Mouse (Mus musculus): Measurements from ENCODE around the gene Myoz1. TPM values are rescaled to one million over a fixed set of nuclear protein-coding genes. Genes with fewer than 3 reads are reported as not detected.

Gene Myoz1
- total and polyA plus RNA-seq, 2 experiments from 2014 or later = 0.30 to 0.57 TPM

- no peaks in the 10 kb centered on the region for H3K9me3 ChIP-seq (ENCODE audit: low read length)
- H3K27me3 ChIP-seq (ENCODE audit: insufficient read depth, low read length) = no peaks in the 10 kb centered on the region
- no peak overlapping the region for H3K4me2 ChIP-seq (ENCODE audit: low read depth)
- no peak overlapping the region for H3K9ac ChIP-seq
- peaks cover 5% of the 10 kb centered on the region; the same call in 1 of the 2 replicates for H3K4me1 ChIP-seq (ENCODE audit: insufficient read depth)
- no peak overlapping the region for H3K27ac ChIP-seq (ENCODE audit: low read depth, low read length)
- peak; percentile 58 for DNase-seq
- 91% methylated on average over 2 of the region's 2 CpGs for WGBS
- H3K4me3 ChIP-seq (ENCODE audit: low read depth, low read length) = no peak overlapping the region
- no peak for ATAC-seq
- peaks cover 12% of the 10 kb centered on the region; the same call in 1 of the 2 replicates for H3K36me3 ChIP-seq (ENCODE audit: insufficient read depth)
- peak; percentile 62 for TF ChIP-seq CTCF (IDR thresholded peaks at IDR 0.05; ENCODE audit: low read depth)
Measured at GRCm38 (mm10) chr14:20672990-20673389, 16.6 kb upstream of the Myoz1 start.

DNA sequence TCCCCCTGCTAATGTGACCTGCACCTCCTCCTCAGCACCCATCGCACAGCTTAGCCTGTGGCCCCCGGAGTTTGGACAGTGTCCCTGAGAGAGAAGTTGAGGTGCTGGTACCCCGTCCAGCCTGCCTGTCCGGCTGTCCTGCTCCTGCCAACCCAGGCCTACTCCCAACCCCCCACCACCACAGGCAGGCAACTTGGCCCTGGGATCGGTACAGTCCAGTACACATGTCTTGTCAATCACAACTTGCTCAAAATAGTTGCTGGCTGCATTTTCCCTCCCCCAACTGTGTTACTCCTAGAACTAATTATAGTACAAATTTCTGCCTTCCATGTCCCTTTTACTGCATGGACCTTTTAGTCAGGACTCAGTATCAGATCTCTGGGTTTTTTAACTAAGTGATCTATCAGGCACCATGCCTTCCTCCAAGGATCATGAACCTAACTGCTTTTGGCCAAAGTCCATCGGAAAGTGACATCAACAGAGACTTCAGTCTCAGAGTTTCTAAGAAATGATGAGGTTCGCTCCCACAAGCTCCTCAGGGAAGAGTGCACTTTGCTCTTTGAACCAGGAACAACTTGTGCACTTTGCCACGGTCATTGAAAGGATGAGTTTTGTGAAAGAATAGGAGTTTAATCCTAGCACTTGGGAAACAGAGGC is 11.9 kb upstream of the Myoz1 start, which contains the start of gene Synpo2l:
Gene Synpo2l, minus strand, starts transcription at position 201 of the 657 bp plus-strand sequence.
- no peaks in the 10 kb centered on the region for H3K4me1 ChIP-seq (ENCODE audit: insufficient read depth)
- no peak within 1 kb of the TSS; the same call in 1 of the 2 replicates for H3K9ac ChIP-seq
- DNase-seq (no peak), ATAC-seq (no peak)
- H3K4me2 ChIP-seq (ENCODE audit: low read depth) = no peak within 1 kb of the TSS
- H3K9me3 ChIP-seq (ENCODE audit: low read length) = no peaks in the 10 kb centered on the region
- no peak within 1 kb of the TSS for H3K27ac ChIP-seq (ENCODE audit: low read depth, low read length)
- 82% methylated on average over 8 of the region's 8 CpGs for WGBS
- no peak for TF ChIP-seq CTCF (IDR thresholded peaks at IDR 0.05; ENCODE audit: low read depth)
- H3K36me3 ChIP-seq (ENCODE audit: insufficient read depth) = no peaks in the 10 kb centered on the region
- H3K27me3 ChIP-seq (ENCODE audit: insufficient read depth, low read length) = no peaks in the 10 kb centered on the region; the same call in 1 of the 2 replicates
- H3K4me3 ChIP-seq (ENCODE audit: low read depth, low read length) = no peak within 1 kb of the TSS

GRCm38 (mm10) chr14:20667469-20667868 is 11.1 kb upstream of the Myoz1 start:
- no peak overlapping the region for H3K27ac ChIP-seq (ENCODE audit: low read depth, low read length)
- H3K36me3 ChIP-seq (ENCODE audit: insufficient read depth) = no peaks in the 10 kb centered on the region
- no peak overlapping the region for H3K4me3 ChIP-seq (ENCODE audit: low read depth, low read length)
- DNase-seq = no peak
- H3K9me3 ChIP-seq (ENCODE audit: low read length) = no peaks in the 10 kb centered on the region
- no peaks in the 10 kb centered on the region for H3K4me1 ChIP-seq (ENCODE audit: insufficient read depth)
- 76% methylated on average over 1 of the region's 1 CpGs for WGBS
- no peaks in the 10 kb centered on the region; the same call in 1 of the 2 replicates for H3K27me3 ChIP-seq (ENCODE audit: insufficient read depth, low read length)
- ATAC-seq = no peak
- no peak overlapping the region; the same call in 1 of the 2 replicates for H3K9ac ChIP-seq
- no peak for TF ChIP-seq CTCF (IDR thresholded peaks at IDR 0.05; ENCODE audit: low read depth)
- no peak overlapping the region for H3K4me2 ChIP-seq (ENCODE audit: low read depth)

- no peak overlapping the region for H3K4me2 ChIP-seq (ENCODE audit: low read depth)
- H3K9ac ChIP-seq = no peak overlapping the region
- no peak for TF ChIP-seq CTCF (IDR thresholded peaks at IDR 0.05; ENCODE audit: low read depth)
- H3K9me3 ChIP-seq (ENCODE audit: low read length) = no peaks in the 10 kb centered on the region
- ATAC-seq = no peak
- WGBS = 35% methylated on average over 3 of the region's 3 CpGs
- no peak overlapping the region for H3K27ac ChIP-seq (ENCODE audit: low read depth, low read length)
- H3K36me3 ChIP-seq (ENCODE audit: insufficient read depth) = no peaks in the 10 kb centered on the region
- H3K4me1 ChIP-seq (ENCODE audit: insufficient read depth) = 0 out of 2 replicates have a peak, but pooled peaks cover 3% of the 10 kb centered on the region
- no peak for DNase-seq
- no peak overlapping the region for H3K4me3 ChIP-seq (ENCODE audit: low read depth, low read length)
- no peaks in the 10 kb centered on the region; the same call in 1 of the 2 replicates for H3K27me3 ChIP-seq (ENCODE audit: insufficient read depth, low read length)
Measured at GRCm38 (mm10) chr14:20664436-20664835, 8.1 kb upstream of the Myoz1 start.

DNA sequence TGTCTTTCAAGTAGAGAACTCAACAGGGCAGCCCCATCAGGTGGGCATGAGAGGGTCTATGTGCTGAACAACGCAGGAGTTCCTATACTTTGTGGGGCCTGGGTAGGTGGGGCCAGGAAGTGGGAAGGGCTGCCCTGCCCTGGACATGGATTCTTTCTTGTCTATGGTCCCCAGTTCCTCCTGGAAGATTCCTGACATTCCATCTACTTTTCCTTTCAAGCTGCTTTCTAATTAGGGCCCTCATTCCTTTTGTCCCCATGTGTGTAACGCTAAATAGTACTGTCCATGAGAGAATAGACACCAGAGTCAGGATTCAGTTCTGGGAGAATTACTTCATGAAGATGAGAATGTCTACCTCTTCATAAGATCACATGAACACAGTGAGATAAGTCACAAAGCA is 7.3 kb upstream of the Myoz1 start:
- no peaks in the 10 kb centered on the region for H3K36me3 ChIP-seq (ENCODE audit: insufficient read depth)
- TF ChIP-seq CTCF (IDR thresholded peaks at IDR 0.05; ENCODE audit: low read depth) = no peak

DNA sequence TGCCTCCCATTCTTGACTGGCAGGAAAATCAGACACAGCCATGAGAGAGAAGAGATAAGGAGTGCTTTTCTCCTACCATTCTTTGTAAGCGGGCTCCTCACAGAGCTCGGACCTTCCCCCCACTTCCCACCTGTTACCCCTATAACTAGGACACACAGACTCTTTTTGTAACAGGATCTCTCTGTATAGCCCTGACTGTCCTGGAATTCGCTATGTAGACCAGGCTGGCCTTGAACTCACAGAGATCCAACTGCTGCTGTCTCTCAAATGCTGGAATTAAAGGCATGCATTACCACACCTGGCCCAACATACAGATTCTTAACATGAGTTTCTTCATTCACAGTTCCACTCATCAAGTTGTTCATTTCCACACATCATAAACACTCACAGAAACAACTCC is 6.4 kb upstream of the Myoz1 start:
- Histone ChIP-seq H3K27me3 (ENCODE audit: insufficient read depth, low read length) (no peaks in the 10 kb centered on the region; the same call in 1 of the 2 replicates), H3K4me2 (ENCODE audit: low read depth) (no peak overlapping the region), H3K4me1 (ENCODE audit: insufficient read depth) (0 out of 2 replicates have a peak, but pooled peaks cover 3% of the 10 kb centered on the region), H3K36me3 (ENCODE audit: insufficient read depth) (no peaks in the 10 kb centered on the region), H3K27ac (ENCODE audit: low read depth, low read length) (no peak overlapping the region), H3K9ac (no peak overlapping the region), H3K9me3 (ENCODE audit: low read length) (no peaks in the 10 kb centered on the region), H3K4me3 (ENCODE audit: low read depth, low read length) (no peak overlapping the region)
- ATAC-seq = no peak
- no peak for DNase-seq
- no peak for TF ChIP-seq CTCF (IDR thresholded peaks at IDR 0.05; ENCODE audit: low read depth)
- 93% methylated on average over 3 of the region's 3 CpGs for WGBS

More for the DNA sequence above, 7.3 kb upstream of the Myoz1 start:
- no peak for ATAC-seq
- H3K9ac ChIP-seq = no peak overlapping the region
- no peak overlapping the region for H3K4me3 ChIP-seq (ENCODE audit: low read depth, low read length)
- H3K4me2 ChIP-seq (ENCODE audit: low read depth) = no peak overlapping the region
- no peaks in the 10 kb centered on the region; the same call in 1 of the 2 replicates for H3K27me3 ChIP-seq (ENCODE audit: insufficient read depth, low read length)
- H3K27ac ChIP-seq (ENCODE audit: low read depth, low read length) = no peak overlapping the region
- H3K4me1 ChIP-seq (ENCODE audit: insufficient read depth) = 0 out of 2 replicates have a peak, but pooled peaks cover 3% of the 10 kb centered on the region
- no peak for DNase-seq
- 69% methylated on average over 2 of the region's 2 CpGs for WGBS
- no peaks in the 10 kb centered on the region for H3K9me3 ChIP-seq (ENCODE audit: low read length)

- Histone ChIP-seq H3K27me3 (ENCODE audit: insufficient read depth, low read length) (no peaks in the 10 kb centered on the region; the same call in 1 of the 2 replicates), H3K9ac (peak overlapping the region; percentile 88), H3K4me2 (ENCODE audit: low read depth) (peak overlapping the region; percentile 85), H3K27ac (ENCODE audit: low read depth, low read length) (peak overlapping the region; percentile 86), H3K4me3 (ENCODE audit: low read depth, low read length) (peak overlapping the region; percentile 65), H3K4me1 (ENCODE audit: insufficient read depth) (0 out of 2 replicates have a peak, but pooled peaks cover 3% of the 10 kb centered on the region), H3K36me3 (ENCODE audit: insufficient read depth) (no peaks in the 10 kb centered on the region), H3K9me3 (ENCODE audit: low read length) (no peaks in the 10 kb centered on the region)
- peak; percentile 19; the same call in 1 of the 2 replicates for TF ChIP-seq CTCF (IDR thresholded peaks at IDR 0.05; ENCODE audit: low read depth)
- DNase-seq (peak; percentile 39), ATAC-seq (peak; percentile 51)
- 16% methylated on average over 19 of the region's 19 CpGs for WGBS
Measured at GRCm38 (mm10) chr14:20661661-20662331, 5.5 kb upstream of the Myoz1 start.

Measured in forebrain, postnatal 0 days (tissue).